Mouse (Mus musculus) left cerebral cortex, postnatal 14 days (tissue): ENCODE results near the gene Nktr. TPM values are rescaled to one million over a fixed set of nuclear protein-coding genes. Genes with fewer than 3 reads are reported as not detected.

Experiments used
- DNase-seq, 2 experiments: peaks; one replicate each; pipeline ENCODE4 v3.0.0; 2021 to 2022; ENCODE audit warnings: low spot score in 2 of 2, mixed read lengths in 1 of 2
- intact Hi-C: fragments of 180-260 bp; cut with DNase I; formaldehyde crosslinking; loops from one replicate; pipeline ENCODE4 v1.15.1; 2025
- total RNA-seq, 2 experiments: library from RNA; stranded (reverse); gene quantifications; 2 replicates each; pipeline ENCODE4 v1.2.3; 2021

Gene Nktr
- total RNA-seq, 2 experiments from 2014 or later = 102 to 103 TPM

DNA sequence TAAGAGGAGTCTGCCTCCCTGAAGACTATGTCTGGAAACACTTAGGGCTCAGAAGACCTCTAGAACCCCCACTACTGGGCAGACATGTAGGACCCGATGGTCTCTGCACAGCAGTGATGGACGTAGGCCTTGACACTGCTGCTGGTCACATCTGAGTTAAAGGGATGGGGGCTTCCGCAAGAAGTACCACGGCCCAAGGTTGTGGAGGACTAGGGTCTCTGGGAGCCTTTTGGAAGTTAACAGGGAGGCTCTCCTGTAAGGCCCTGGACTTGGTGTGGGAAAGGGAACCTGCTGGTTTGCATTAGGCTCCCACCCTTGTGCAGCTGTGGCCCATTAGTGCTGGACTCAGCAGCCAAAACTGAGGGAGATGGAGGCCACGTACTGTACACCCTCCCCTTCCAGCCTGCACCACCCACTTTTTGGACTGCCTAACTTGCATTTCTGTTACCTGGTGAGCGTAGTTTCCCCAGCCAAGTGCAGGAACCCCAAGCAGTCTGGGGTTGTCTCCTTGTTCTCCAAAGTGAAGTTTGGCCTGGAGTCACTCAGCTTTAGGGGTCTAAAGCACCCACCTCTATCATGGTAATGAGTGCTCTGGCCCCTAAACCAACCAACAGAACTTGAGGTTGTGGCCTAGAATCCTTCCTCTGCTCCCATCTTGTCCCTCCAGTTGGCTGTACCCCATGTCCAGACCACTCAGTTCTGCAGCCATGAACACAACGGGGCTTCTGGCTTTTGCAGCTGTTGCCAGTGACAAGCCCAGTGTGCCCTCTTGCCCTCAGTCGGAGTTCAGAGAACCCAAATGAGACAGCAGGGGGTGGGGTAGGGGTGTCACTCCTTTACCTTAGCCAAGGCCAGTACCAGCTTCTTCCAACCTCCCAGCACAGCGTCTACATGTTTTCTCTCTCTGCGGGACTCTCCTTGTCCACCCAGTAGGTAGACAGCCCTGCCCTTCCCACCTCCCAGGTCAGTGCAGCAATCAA is 39.2 kb downstream of the Nktr start:
- peak in 1 of 2 experiments; percentile 22 for DNase-seq
- intact Hi-C loops = loop anchor here (2.0 kb wide), 1 partner anchor 73 kb away; no protein-coding TSS in a partner anchor

DNA sequence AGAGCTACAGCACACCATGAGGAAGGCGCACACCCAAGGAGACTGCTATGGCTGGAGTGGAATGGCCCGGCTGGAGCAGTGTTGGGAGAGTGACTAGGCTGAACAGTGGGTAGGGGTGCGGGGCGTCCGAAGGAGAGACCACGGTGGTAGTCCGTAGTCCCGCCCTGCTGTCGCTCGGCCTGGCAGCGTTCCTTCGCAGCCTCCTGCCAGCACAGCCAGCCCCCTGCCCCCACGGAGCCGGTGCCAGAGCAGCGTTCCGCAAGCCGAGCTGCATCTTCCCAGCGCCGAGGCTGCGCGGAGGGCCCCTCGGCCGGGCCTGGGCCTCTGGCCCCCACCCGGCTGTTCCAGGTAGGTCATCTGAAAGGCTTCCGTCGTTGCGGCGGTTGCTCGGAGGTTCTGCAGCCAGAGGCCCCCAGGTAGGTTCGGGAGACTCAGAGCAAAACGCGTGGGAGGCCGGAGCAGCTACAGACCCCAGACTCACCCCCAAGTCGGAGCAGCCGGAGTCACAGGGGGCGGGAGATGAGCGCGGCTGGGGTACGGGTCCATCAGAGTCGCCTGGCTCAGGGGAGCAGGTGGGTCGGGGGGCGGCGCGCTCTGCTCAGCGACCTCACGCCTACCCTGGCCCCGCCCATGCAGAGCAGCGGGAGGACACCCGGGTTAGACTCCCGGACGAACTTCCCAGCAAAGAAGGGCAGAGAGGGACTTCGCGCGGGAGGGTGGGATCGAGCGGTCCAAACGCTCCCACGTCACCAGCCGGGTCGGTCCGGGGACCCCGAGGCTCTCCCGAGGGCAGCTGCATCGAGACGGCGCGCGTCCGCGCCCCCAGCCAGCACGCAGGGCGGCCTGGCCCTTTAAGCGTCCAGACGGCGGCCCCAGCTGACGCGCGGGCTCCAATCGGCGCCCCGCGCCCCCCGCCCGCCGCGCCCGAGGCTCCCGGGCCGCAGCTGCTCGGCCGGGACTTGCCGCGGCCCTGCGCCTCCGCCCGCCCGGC is 40.4 kb downstream of the Nktr start, which contains the start of gene Zfp651:
Gene Zfp651, plus strand, starts transcription at position 240 of the 991 bp plus-strand sequence.
- DNase-seq = peak; percentile 77 to 81
- intact Hi-C loops = loop anchor here (2.0 kb wide), 1 partner anchor 71 kb away; no protein-coding TSS in a partner anchor

DNA sequence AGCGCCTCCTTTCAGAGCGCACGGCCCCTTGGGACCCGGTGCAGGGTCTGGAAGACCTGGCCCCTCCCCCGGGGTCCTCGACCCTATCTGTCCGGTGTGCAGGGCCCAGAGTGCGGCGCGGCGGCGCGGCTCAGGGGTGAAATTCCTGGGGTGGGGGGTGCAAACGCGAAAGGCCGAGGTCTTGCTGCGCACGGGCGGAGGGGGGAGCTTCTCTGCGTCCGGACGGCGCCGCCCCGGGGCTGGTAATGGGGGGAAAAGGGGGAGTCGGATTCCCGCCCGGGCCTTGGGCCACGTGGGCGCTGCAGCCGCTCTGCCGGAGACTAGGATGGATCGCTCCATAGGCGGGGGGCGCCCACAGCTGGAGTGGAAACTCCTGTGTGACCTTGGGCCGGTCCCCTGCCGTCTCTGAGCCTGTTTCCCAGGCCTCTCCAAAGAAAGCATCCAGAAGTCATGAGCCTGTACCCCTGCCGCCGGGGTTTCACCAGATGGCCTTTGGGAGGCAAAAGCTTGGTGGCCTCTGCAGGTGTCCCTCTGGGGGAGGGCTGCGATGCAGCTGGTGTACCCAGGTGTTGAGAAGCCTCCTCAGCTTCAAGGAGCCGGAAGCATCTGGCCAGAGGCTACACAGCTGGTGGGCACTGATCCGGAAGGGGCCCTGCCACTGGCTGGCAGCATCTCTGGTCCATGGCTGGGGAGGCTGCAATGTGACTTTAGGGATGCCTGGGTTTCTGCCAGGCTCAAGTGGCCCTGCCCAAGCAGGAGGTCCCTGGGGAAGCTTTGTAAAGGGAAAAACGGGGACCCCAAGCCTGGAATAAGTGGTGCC is 41.5 kb downstream of the Nktr start:
- peak in 1 of 2 experiments; percentile 57 for DNase-seq

DNA sequence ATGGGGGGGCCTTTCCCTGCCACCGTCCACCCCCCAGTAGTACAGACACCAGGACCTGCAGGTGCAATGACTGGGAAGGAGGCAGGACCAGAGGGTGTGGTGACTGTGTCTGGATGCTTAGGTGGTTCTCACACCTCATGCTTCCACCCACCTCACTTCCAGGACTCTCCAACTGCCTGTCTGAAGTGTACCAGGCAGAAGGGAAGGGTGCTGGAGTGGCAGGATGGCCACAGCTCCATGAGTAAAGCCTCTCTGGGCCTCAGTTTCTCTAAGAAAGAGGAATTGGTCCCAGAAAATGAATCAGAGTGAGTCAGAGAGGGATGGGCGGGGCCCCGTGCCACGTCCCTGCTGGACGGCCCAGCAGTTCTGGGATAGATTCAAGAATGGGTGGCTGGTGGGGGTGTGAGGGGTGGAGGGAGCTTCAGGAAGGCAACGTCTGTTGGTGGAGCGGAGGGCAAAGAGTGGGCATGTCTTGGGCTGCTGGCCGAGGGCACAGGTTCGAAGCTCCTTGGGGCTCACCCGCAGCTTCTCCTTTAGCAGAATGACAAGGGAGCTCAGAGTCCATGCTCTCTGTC is 42.2 kb downstream of the Nktr start:
- DNase-seq = no peak
- intact Hi-C loops = no loop called here

More for the DNA sequence above, 41.5 kb downstream of the Nktr start:
- intact Hi-C loops = no loop called here

DNA sequence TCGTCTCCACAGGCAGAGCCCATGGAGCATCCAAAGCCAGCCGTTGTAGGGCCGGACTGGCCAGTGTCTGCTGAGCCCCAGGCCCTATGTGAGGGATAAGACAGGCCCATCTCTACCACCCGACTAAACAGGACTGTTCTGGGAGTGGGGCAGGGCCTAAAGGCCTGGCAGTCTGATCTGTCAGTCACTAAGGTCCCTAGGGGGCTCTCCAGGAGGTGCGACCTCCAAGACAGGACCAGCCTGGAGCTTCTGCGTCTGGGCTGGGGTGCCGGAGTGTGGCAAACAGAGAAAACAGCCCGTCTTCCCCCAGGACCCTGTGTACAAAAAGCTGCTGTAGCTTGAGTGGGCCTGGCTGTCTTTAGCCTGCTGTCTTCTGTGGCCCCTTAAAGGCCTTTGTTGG is 42.8 kb downstream of the Nktr start:
- intact Hi-C loops = no loop called here
- no peak for DNase-seq

DNA sequence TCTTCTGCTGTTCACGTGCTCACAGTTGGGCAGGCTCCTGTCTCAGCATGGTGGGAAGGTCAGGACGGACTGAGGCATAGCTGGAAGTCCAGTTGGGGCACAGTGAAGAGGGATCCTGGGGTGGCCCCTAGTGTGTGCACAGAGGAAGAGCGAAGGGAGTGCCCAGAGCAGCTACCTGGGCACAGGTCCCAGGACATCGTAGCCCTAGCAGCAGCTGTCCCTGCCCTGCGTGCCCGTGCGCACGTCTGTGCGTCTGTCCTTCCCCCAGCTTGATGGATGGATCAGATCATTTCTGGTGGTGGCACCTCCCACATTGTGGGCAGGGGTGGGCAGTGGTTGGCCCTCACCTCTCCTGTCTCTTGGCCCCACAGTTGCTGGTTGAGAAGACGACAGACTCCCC is 43.3 kb downstream of the Nktr start:
- DNase-seq = no peak
- intact Hi-C loops = no loop called here

DNA sequence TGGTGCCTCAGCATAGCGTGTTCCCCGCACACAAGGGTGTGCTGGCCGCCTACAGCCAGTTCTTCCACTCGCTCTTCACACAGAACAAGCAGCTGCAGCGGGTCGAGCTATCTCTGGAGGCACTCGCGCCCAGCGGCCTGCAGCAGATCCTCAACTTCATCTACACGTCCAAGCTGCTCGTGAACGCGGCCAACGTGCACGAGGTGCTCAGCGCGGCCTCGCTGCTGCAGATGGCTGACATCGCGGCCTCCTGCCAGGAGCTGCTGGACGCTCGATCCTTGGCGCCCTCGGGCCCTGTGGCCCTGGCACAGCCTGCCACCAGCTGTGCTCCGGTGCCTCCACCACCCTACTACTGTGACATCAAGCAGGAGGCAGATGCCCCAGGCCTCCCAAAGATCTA is 43.8 kb downstream of the Nktr start:
- intact Hi-C loops = no loop called here
- no peak for DNase-seq

DNA sequence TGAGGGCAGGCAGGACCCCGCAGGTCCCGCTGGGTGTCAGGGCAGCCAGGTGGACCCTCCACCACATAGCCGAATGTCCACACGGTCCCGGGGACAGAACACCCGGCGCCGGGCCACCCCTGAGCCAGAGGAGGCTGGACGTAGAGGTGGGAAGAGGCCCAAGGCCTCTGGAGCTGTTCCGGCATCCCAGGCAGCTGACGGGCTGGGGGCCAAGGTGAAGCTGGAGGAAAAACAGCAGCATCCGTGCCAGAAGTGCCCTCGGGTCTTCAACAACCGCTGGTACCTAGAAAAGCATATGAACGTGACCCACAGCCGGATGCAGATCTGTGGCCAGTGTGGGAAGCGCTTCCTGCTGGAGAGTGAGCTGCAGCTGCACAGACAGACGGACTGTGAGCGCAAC is 44.7 kb downstream of the Nktr start:
- DNase-seq = no peak
- intact Hi-C loops = no loop called here

DNA sequence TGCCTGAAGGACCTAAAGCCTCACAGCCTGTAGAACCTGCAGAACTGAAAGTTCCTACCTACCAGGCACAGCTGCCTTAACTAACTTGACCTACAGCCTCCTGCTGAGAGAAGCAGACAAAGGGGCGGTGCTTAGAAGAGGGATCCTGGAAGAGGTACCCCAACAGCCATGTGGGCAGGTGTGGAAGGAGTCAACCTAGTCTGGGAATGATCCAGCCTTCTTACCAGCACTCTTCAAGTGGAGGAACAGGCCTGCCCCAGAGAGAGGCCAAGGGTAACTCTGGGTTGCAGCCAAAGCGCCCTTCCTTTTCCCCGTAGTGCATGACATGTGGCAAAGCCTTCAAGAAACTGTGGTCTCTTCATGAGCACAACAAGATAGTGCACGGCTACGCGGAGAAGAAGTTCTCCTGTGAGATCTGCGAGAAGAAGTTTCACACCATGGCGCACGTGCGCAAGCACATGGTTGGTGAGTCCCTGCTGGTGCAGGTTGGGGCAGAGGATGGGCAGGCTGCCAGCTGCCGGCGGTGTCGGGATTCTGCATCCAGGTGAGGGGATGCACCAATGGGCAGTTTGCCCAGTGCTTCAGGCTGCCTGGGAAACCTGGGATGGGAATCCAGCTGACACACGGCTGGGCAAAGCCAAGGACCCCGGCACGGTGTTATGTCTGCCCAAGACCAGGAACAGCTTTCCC is 46.3 kb downstream of the Nktr start:
- DNase-seq = no peak
- intact Hi-C loops = no loop called here

DNA sequence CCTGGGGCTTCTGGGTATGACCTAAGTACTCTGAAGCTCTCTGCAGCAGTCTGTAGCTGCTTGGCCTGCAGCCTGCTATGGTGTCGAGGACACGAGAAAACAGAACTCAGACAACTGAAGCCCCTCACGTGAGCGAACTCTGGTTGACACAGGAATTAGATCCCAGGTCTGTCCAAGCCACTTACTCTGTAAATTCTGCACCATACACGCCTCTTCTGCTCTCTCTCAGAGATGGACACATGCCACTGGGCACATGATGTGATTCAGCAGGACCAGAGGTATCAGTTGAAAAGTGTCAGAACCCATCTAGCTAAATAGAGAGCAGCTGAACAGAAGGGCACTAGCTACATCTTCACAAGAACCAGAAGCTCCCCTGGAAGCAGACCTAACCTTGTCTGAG is 53.4 kb downstream of the Nktr start:
- DNase-seq = no peak

DNA sequence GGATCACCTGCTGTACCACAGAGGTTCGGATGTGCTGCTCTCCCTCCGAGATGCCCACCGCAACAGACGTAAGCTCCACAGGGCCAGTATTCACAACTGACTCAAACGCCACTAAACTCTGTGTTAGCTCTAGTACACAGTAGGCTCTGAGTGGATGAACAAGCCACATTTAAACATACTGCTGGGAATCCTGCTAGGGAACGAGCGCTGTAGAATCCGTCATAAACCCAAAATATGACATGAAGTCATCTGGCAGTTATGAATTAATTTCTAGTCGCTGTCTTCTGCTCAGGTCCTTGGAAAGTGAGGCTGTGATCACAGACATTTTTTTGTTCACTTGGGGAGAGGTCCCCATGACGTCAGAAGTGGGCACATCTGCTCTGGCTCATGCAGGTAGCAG is 57.0 kb downstream of the Nktr start:
- DNase-seq = peak in 1 of 2 experiments; percentile 77
- intact Hi-C loops = loop anchor here (5.0 kb wide), 1 partner anchor 51 kb away; no protein-coding TSS in a partner anchor

More for the DNA sequence above, 53.4 kb downstream of the Nktr start:
- intact Hi-C loops = no loop called here

DNA sequence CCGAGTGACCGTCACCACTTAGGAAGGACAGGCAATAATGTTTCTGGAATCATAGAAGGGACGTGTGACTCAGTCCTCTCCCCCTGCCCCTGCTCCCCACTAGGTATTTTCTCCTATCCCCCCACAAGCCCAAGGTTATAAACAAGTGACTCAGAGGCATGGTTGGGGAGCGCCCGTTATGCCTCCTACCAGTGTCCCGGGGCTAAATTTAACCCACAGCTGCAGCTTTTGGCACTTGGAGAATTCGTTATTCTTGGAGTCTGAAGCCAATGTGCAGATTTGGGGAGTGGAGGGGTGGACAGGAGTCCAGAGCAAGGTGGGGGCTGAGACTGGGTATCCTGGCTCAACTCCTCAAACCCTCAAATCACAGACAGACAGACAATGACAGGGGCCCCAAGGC is 57.5 kb downstream of the Nktr start:
- intact Hi-C loops = loop anchor here (5.0 kb wide), 1 partner anchor 51 kb away; no protein-coding TSS in a partner anchor
- peak in 1 of 2 experiments; percentile 78 for DNase-seq

DNA sequence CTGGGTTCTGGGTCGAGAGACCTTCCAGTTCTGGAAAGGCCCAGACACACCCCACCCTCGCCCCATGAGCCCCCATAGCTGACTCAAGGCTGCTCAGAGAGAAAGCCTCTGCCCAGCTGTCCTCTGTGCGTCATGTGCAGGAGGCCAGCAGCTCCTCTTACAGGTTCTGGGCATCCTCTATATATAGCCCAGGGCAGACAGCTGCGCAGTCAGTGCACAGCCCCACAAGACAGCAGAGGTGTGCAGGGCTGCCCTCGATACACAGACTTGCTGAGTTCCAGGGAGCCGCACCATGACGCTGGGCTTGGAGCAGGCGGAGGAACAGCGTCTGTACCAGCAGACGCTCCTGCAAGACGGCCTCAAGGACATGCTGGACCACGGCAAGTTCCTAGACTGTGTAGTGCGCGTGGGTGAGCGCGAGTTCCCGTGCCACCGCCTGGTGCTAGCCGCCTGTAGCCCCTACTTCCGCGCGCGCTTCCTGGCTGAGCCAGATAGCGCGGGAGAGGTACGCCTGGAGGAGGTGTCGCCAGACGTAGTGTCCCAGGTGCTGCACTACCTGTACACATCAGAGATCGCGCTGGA is 58.6 kb downstream of the Nktr start, which contains the start of gene Klhl40:
Gene Klhl40, plus strand, starts transcription at position 124 of the 582 bp plus-strand sequence.
- DNase-seq = peak; percentile 53 to 64

DNA sequence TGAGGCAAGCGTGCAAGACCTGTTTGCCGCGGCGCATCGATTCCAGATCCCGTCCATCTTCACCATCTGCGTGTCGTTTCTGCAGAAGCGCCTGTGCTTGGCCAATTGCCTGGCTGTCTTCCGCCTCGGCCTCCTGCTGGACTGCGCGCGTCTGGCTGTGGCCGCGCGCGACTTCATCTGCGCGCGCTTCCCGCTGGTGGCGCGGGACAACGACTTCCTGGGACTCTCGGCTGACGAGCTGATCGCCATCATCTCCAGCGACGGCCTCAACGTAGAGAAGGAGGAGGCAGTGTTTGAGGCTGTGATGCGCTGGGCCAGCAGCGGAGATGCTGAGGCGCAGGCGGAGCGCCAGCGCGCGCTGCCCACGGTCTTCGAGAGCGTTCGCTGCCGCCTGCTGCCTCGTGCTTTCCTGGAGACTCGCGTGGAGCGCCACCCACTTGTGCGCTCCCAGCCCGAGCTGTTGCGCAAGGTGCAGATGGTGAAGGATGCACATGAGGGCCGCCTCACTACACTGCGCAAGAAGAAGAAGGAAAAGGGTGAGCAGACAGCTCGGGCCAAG is 59.2 kb downstream of the Nktr start:
- DNase-seq = peak; percentile 82 to 92
- intact Hi-C loops = loop anchor here (5.0 kb wide), 1 partner anchor 49 kb away; no protein-coding TSS in a partner anchor

More for the DNA sequence above, 58.6 kb downstream of the Nktr start, which contains the start of gene Klhl40:
- intact Hi-C loops = loop anchor here (5.0 kb wide), 1 partner anchor 50 kb away; no protein-coding TSS in a partner anchor

DNA sequence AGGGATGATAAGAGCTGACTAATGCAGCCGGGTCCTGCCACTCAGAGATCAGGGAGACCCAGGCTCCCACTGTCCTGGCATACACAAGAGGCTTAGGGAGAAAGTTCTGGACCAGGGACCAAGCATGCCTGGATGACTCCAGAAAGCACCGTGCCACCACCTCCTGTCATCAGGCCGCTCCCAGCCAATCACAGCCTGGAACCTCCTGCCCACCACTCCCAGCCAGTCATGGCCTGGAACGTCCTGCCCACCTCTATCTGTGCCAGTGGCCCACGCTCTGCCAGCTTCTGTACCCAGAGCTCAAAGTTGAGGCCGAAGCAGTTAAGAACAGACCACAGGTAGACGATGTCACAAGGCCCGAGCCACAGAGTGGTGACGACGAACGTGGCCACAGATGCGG is 65.8 kb downstream of the Nktr start:
- intact Hi-C loops = no loop called here
- no peak for DNase-seq

DNA sequence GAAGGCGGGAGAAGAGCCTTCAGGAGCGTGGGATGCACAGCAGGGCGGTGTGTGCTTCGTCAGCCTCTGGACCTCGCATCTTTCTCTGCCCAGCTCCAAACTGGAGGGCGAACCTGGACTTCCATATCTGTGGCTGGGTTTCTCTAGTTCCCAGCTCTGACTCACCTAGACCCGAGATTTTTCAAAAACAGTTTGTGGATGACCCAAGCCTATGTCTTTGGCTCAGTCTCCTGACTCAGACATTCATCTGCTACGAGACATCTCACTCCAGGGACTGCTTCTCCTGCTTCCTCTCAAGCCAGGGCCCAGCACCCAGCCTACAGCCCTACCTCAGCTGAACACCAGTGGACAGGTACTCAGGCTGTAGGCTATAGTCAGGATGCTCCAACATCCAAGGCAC is 66.3 kb downstream of the Nktr start:
- intact Hi-C loops = no loop called here
- no peak for DNase-seq

DNA sequence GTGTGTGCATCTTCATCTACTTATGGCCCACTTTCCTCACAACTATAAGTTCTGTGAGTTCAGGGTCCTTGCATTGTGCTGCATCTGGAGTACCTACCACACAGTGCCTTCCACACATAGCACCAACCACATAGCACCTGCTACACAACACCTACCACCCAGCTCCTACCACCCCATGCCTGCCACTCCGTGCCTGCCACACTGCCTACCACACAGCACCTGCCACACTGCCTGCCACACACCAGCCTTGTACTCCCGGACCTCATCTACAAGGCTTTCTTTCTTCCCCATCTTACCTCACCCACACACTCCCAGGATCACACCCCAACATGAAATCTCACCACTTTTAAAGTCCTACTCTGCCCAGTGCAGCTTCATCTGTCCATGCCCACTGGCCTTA is 67.4 kb downstream of the Nktr start:
- no peak for DNase-seq
- intact Hi-C loops = no loop called here
